Mouse (Mus musculus) heart, embryonic 13.5 days (tissue): ENCODE results near the gene Ddi1. TPM values are rescaled to one million over a fixed set of nuclear protein-coding genes. Genes with fewer than 3 reads are reported as not detected.
"Not testable (repeated sequence)": the region's sequence is repeated elsewhere in the genome, so short reads cannot be mapped to it uniquely, and the experiment has no call there.

Source experiments
- ATAC-seq: fragments of 200-750 bp; cut with Nextera tagmentation; 2 replicates; pipeline ENCODE4 v1.8.0; 2017; ENCODE audit warnings: moderate TSS enrichment; ENCODE audit not compliant: insufficient number of reproducible peaks, low FRiP score, low TSS enrichment; ENCODE audit errors: extremely low read depth
- H3K27ac ChIP-seq: fragments of 300-500 bp; sonication (generic); replicated peaks from 2 replicates; pipeline ENCODE4 v1.5.1; 2015; ENCODE audit warnings: moderate library complexity, mild to moderate bottlenecking, inconsistent platforms
- H3K27me3 ChIP-seq: fragments of 300-500 bp; sonication (generic); replicated peaks from 2 replicates; pipeline ENCODE4 v1.6.1; 2015; ENCODE audit warnings: mild to moderate bottlenecking, inconsistent platforms
- H3K36me3 ChIP-seq: fragments of 300-500 bp; sonication (generic); 2 replicates; pipeline ENCODE4 v1.6.1; 2015; ENCODE audit warnings: mild to moderate bottlenecking, inconsistent platforms
- H3K4me1 ChIP-seq: fragments of 300-500 bp; sonication (generic); 2 replicates; pipeline ENCODE4 v1.6.1; 2015; ENCODE audit warnings: inconsistent platforms
- H3K4me2 ChIP-seq: fragments of 300-500 bp; sonication (generic); 2 replicates; pipeline ENCODE4 v1.6.1; 2015; ENCODE audit warnings: inconsistent platforms, mild to moderate bottlenecking, moderate library complexity
- H3K4me3 ChIP-seq: fragments of 300-500 bp; sonication (generic); 2 replicates; pipeline ENCODE4 v1.5.1; 2015; ENCODE audit warnings: moderate library complexity, mild to moderate bottlenecking, inconsistent platforms
- H3K9ac ChIP-seq: fragments of 300-500 bp; sonication (generic); 2 replicates; pipeline ENCODE4 v1.6.1; 2015; ENCODE audit warnings: inconsistent platforms, mild to moderate bottlenecking, moderate library complexity
- H3K9me3 ChIP-seq: fragments of 300-500 bp; sonication (generic); 2 replicates; pipeline ENCODE4 v1.6.1; 2016; ENCODE audit warnings: inconsistent platforms
- WGBS: fragments of 180-500 bp; shearing (Covaris S2); methylation state at CpG from one replicate; pipeline ENCODE4 v1.1.7; 2015; ENCODE audit warnings: mixed read lengths; 5-methylcytosine and 5-hydroxymethylcytosine counted together
- polyA plus RNA-seq: library from polyadenylated mRNA; unstranded; fragments of >200 nt; fragmentation: Nextera tagmentation; extraction: Ambion mirVana; gene quantifications from 2 replicates; pipeline ENCODE4 v1.2.1, GENCODE M21; 2015

Ddi1 gene
- polyA plus RNA-seq, 1 experiment from 2014 or later, result 0.04 TPM

DNA sequence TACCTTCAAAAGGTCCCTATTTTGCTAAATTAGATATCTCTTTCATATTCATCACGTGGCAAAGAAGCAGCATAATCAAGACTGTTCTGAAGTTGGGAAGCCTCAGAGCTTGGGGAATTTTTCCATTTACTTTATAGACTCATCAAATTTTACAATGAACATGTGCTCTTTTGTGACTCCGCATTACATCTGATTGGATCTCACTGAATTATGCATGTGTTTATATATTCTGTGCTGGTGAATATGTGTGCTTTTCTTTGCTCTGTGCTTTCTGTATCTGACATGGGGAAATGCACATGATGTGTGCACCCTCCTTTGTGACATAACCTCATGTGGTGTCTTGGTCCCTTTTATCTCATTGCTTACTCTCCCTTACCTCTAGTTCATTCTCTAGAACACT, 17.7 kb downstream of the Ddi1 start:
- H3K27ac ChIP-seq, result no peak overlapping the region
- WGBS, result 83% methylated on average over 2 of the region's 2 CpGs
- H3K9me3 ChIP-seq, result no peaks in the 10 kb centered on the region
- no peak overlapping the region for H3K4me2 ChIP-seq
- no peak overlapping the region for H3K4me3 ChIP-seq
- no peaks in the 10 kb centered on the region for H3K36me3 ChIP-seq
- no peak overlapping the region for H3K9ac ChIP-seq
- 0 out of 2 replicates have a peak, but pooled peaks cover 4% of the 10 kb centered on the region for H3K4me1 ChIP-seq
- no peaks in the 10 kb centered on the region for H3K27me3 ChIP-seq
- no peak for ATAC-seq

DNA sequence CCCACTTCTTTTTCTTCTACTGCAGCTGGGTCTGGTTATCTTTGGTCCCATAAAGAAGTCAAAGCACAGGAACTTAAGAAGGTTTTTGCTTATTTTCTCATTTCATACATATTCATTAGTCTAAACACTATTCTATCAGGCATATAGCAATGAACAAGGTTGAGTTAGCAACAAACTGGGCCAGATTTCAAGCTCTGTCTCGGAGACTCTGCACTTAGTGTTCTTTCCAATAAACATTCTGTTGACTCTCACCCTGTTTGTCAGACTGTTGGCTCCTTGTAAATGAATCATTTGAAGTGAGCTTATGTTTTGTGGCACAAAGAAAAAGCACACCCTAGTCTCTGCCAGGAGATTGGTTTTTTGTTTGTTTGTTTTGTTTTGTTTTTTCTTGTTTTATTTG, 19.3 kb downstream of the Ddi1 start:
- Histone ChIP-seq H3K4me2 (no peak overlapping the region), H3K9me3 (no peaks in the 10 kb centered on the region), H3K4me1 (0 out of 2 replicates have a peak, but pooled peaks cover 4% of the 10 kb centered on the region), H3K27me3 (no peaks in the 10 kb centered on the region), H3K27ac (no peak overlapping the region), H3K9ac (no peak overlapping the region), H3K4me3 (no peak overlapping the region), H3K36me3 (no peaks in the 10 kb centered on the region)
- ATAC-seq, result no peak
- 64% methylated on average over 1 of the region's 1 CpGs for WGBS

DNA sequence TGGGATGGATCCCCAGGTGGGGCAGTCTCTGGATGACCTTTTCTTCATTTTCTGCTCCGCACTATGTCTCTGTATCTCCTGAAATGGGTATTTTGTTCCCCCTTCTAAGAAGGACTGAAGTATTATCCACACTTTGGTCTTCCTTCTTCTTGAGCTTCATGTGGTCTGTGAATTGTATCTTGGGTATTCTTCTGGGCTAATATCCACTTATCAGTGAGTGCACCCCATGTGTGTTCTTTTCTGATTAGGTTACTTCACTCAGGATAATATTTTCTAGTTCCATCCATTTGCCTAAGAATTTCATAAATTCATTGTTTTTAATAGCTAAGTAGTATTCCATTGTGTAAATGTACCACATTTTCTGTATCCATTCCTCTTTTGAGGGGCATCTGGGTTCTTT, 33.7 kb downstream of the Ddi1 start:
- H3K4me3 ChIP-seq, H3K9ac ChIP-seq, H3K27me3 ChIP-seq, H3K27ac ChIP-seq, ATAC-seq, H3K4me1 ChIP-seq, H3K4me2 ChIP-seq, H3K36me3 ChIP-seq, H3K9me3 ChIP-seq: not testable (repeated sequence)
- 78% methylated on average over 1 of the region's 1 CpGs for WGBS

DNA sequence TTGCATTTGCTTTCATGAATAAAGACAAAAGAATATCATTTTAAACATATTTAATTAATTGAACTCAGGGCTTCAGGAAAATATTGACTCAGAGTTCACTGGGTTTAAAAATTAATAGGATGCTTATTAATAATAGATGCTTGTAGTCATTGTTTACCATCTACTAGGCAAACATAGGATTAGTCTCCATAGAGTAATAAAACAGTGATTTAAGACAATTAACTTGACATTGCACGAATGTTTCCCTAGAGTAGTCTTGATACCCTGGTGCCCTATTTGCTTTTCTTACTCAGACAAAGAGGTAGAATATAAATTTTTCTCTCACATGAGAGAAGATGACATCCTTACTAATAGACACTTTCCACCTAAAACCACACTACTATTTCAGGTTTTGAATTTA, 52.1 kb downstream of the Ddi1 start:
- no peak overlapping the region for H3K4me2 ChIP-seq
- H3K27ac ChIP-seq, result no peak overlapping the region
- no peaks in the 10 kb centered on the region for H3K27me3 ChIP-seq
- WGBS, result 65% methylated on average over 1 of the region's 1 CpGs
- no peak overlapping the region for H3K4me3 ChIP-seq
- ATAC-seq, result no peak
- no peaks in the 10 kb centered on the region for H3K9me3 ChIP-seq
- no peaks in the 10 kb centered on the region for H3K36me3 ChIP-seq
- H3K9ac ChIP-seq, result no peak overlapping the region
- no peaks in the 10 kb centered on the region for H3K4me1 ChIP-seq

DNA sequence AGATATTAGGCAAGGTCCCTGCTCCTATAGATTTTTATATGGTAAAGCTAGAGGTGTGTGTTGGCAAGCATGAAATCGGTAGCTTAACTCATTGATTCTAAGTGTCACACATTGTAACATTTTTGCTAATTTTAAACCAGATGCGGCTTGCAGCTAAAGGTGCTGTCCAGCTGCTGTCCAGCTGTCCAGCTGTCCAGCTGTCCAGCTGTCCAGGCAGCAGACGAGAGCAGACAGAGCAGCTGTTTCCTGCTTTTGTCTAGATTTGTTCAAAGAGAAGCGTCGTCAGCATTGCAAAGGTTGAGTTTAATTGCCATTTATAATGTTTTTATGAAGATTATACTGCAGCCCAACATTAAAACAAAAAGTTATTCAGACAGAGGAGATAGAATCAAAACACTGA, 56.8 kb downstream of the Ddi1 start:
- no peaks in the 10 kb centered on the region for H3K4me1 ChIP-seq

More for the DNA sequence above, 56.8 kb downstream of the Ddi1 start:
- Histone ChIP-seq H3K9ac (no peak overlapping the region), H3K9me3 (no peaks in the 10 kb centered on the region), H3K27ac (no peak overlapping the region), H3K4me3 (no peak overlapping the region), H3K27me3 (no peaks in the 10 kb centered on the region), H3K36me3 (no peaks in the 10 kb centered on the region), H3K4me2 (no peak overlapping the region)
- no peak for ATAC-seq
- 56% methylated on average over 5 of the region's 5 CpGs for WGBS

Other genes with a start within 250 kb of the Ddi1 start
- gene Pdgfd, start 101.3 kb downstream of the Ddi1 start, polyA plus RNA-seq, result 7.6 and 8.0 TPM in 2 replicates